Mouse (Mus musculus) intestine, postnatal 0 days (tissue): ENCODE data around the gene Pink1. TPM values are rescaled to one million over a fixed set of nuclear protein-coding genes. Genes with fewer than 3 reads are reported as not detected.

ENCODE experiments used
- ATAC-seq: fragments of 200-750 bp; cut with Nextera tagmentation; 2 replicates; pipeline ENCODE4 v1.8.0; 2017; ENCODE audit warnings: mild to moderate bottlenecking, moderate TSS enrichment, moderate library complexity
- H3K27ac ChIP-seq: fragments of 300-500 bp; sonication (generic); 2 replicates; pipeline ENCODE4 v1.5.1; 2014; ENCODE audit warnings: mild to moderate bottlenecking, low read depth, low read length, moderate library complexity
- H3K27me3 ChIP-seq: fragments of 300-500 bp; sonication (generic); replicated peaks from 2 replicates; pipeline ENCODE4 v1.6.1; 2014; ENCODE audit warnings: low read length, mixed read lengths; ENCODE audit not compliant: control insufficient read depth, insufficient read depth
- H3K36me3 ChIP-seq: fragments of 300-500 bp; sonication (generic); 2 replicates; pipeline ENCODE4 v1.6.1; 2014; ENCODE audit warnings: mild to moderate bottlenecking, moderate library complexity; ENCODE audit not compliant: control insufficient read depth, insufficient read depth
- H3K4me1 ChIP-seq: fragments of 300-500 bp; sonication (generic); replicated peaks from 2 replicates; pipeline ENCODE4 v1.6.1; 2014; ENCODE audit warnings: antibody characterized with exemption, low read length, mixed read lengths; ENCODE audit not compliant: control insufficient read depth, insufficient read depth
- H3K4me2 ChIP-seq: fragments of 300-500 bp; sonication (generic); replicated peaks from 2 replicates; pipeline ENCODE4 v1.6.1; 2014; ENCODE audit warnings: low read depth, mild to moderate bottlenecking, moderate library complexity
- H3K4me3 ChIP-seq: fragments of 300-500 bp; sonication (generic); 2 replicates; pipeline ENCODE4 v1.5.1; 2014; ENCODE audit warnings: low read depth, low read length
- H3K9ac ChIP-seq: fragments of 300-500 bp; sonication (generic); 2 replicates; pipeline ENCODE4 v1.6.1; 2014; ENCODE audit warnings: mild to moderate bottlenecking, low read depth, low read length
- H3K9me3 ChIP-seq: fragments of 300-500 bp; sonication (generic); 2 replicates; pipeline ENCODE4 v1.6.1; 2016; ENCODE audit warnings: mixed run types; ENCODE audit not compliant: control insufficient read depth
- CTCF ChIP-seq: sonication (generic); IDR thresholded peaks from 2 replicates; pipeline ENCODE4 v1.5.1; 2016; ENCODE audit warnings: low read depth, mild to moderate bottlenecking, control low read depth, antibody characterized with exemption, moderate library complexity
- WGBS: fragments of 180-500 bp; shearing (Covaris S2); extraction: QIAGEN DNeasy Blood & Tissue Kit; methylation state at CpG from one replicate; pipeline ENCODE4 v1.1.7; 2014; 5-methylcytosine and 5-hydroxymethylcytosine counted together
- polyA plus RNA-seq: library from polyadenylated mRNA; unstranded; fragments of >200 nt; fragmentation: Nextera tagmentation; extraction: Ambion mirVana; gene quantifications from 2 replicates; pipeline ENCODE4 v1.2.1, GENCODE M21; 2015

The Pink1 gene
- 65.8 and 71.7 TPM in 2 replicates for polyA plus RNA-seq

DNA sequence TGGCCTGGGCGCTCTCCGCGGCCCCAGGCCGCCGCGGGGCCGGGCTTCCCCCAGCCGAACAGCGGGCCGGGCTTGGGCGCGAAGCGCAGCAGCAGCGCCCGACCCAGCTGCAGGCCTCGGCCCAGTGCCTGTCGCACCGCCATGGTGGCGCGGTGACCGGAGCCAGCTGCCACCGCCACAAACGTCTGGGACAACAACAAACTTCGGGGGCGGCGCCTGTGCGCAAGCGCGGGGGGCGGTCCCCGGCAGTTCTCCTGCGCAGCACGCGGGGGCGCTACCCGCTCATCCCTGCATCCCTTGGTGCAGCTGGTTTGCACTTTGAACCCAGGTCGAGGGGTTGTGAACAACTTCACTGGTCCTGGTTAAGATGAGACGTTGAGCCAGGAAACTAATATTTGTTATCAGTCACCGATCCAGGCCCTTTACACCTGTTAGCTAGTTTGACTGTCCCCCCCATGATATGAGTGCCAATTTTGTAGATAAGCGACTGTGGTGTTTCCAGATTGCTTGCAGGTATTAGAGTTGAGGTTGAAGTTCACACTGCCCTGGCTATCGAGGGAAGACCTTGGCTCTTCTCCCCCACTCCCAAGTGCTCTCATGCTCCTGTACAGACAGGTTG lies at the start of gene Pink1:
Gene Pink1 (minus strand): TSS at position 231 of the 619 bp plus-strand sequence.
- Histone ChIP-seq H3K9ac (peak within 1 kb of the TSS; percentile 99), H3K27ac (peak within 1 kb of the TSS; percentile 100), H3K4me3 (peak within 1 kb of the TSS; percentile 96), H3K9me3 (no peaks in the 10 kb centered on the region), H3K4me2 (peak within 1 kb of the TSS; percentile 78), H3K27me3 (no peaks in the 10 kb centered on the region), H3K36me3 (no peaks in the 10 kb centered on the region), H3K4me1 (peaks cover 4% of the 10 kb centered on the region; the same call in 1 of the 2 replicates)
- peak; percentile 74 for ATAC-seq
- TF ChIP-seq CTCF: peak; percentile 97
- WGBS: 2% methylated on average over 41 of the region's 41 CpGs

DNA sequence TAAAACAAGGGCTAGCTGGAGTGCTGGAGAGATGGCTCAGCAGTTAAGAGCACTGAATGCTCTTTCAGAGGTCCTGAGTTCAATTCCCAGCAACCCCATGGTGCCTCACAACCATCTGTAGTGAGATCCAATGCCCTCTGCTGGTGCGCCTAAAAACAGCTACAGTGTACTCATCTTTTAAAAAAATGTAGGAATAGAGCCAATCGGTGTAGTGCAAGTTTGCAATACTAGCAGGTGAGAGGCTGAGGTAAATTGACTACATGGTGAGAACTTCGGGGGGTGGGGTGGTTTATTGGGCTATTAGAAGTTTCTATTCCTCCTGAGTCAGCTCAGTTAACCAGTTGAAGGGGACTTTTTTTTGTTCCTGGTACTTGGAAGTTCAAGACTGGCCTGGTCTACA lies 49.0 kb upstream of the Pink1 start:
- Histone ChIP-seq H3K9me3 (no peaks in the 10 kb centered on the region), H3K27me3 (0 out of 2 replicates have a peak, but pooled peaks cover 3% of the 10 kb centered on the region), H3K9ac (no peak overlapping the region), H3K4me2 (no peak overlapping the region), H3K4me1 (no peaks in the 10 kb centered on the region), H3K4me3 (no peak overlapping the region), H3K27ac (no peak overlapping the region), H3K36me3 (no peaks in the 10 kb centered on the region)
- ATAC-seq: no peak
- 0 out of 2 replicates have a peak, but pooled peaks have one; percentile 11 for TF ChIP-seq CTCF
- WGBS: 74% methylated on average over 3 of the region's 3 CpGs

DNA sequence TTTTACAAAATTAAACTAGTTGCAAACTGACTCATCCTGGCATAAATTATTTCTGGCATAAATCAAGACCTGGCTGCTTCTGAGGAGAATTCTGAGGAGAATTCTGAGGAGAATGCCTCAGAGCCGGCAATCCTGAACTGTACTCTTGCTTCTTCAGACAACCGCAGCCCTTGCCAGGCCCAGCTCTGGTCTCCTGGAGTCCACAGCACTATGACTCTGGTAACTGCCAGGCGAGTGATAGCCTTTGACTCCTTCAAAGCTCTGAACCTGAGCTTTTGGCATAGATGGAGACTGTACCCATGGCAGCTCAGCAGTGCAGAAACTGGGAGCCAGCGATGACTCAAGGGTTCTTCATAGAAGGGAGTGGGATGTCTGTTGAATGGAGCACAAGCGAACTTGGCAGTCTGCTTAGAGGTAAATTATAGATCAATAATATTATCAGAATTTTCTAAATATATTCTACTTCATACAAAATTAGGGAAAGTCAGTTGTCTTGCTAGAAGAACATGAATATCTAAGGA lies 44.9 kb upstream of the Pink1 start:
- 88% methylated on average over 5 of the region's 5 CpGs for WGBS
- no peaks in the 10 kb centered on the region for H3K36me3 ChIP-seq
- no peak overlapping the region for H3K4me2 ChIP-seq
- no peak overlapping the region for H3K4me3 ChIP-seq
- H3K4me1 ChIP-seq: 0 out of 2 replicates have a peak, but pooled peaks cover 4% of the 10 kb centered on the region
- H3K9ac ChIP-seq: no peak overlapping the region
- no peaks in the 10 kb centered on the region for H3K27me3 ChIP-seq
- no peak for ATAC-seq
- H3K27ac ChIP-seq: no peak overlapping the region
- TF ChIP-seq CTCF: no peak
- H3K9me3 ChIP-seq: no peaks in the 10 kb centered on the region

DNA sequence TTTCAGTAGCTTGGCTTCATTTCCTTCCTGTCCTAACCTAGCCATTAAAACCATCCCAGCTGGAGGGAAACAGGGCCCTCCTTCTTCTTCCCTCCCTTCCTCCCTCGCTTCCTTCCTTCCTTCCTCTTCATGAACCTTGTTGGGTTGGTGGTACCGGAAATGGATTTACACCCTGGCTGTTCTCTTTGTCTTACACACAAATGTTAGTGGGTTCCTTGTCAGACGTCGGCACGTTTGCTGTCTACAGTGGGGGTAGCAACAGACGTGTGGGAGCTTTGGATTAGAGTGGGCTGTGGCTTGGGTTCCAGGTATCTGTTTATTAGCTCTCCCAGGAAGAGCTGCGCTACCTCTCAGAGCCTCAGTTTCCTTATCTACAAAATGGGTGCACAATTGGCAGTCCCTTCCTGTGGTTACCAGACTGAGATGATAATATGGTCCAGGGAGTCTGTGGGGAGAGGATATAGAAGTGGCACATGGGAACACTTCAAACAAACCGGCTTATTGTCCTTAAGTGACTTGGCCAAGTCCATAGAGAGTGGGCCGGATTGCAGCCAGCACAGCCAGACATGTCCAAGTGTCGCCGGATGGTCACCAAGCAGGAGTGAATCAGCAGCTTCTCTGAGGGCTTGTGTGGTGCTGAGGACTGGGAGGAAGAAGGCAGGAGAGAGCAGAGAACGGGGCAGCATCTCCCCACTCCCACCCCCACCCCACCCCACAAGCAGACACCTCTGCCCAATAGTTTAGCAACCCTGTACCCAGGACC lies 42.6 kb upstream of the Pink1 start:
- WGBS: 80% methylated on average over 12 of the region's 12 CpGs
- no peak for ATAC-seq
- Histone ChIP-seq H3K9ac (no peak overlapping the region), H3K9me3 (no peaks in the 10 kb centered on the region), H3K27ac (no peak overlapping the region), H3K36me3 (no peaks in the 10 kb centered on the region), H3K4me2 (no peak overlapping the region), H3K4me1 (0 out of 2 replicates have a peak, but pooled peaks cover 4% of the 10 kb centered on the region), H3K27me3 (no peaks in the 10 kb centered on the region), H3K4me3 (no peak overlapping the region)
- no peak for TF ChIP-seq CTCF

DNA sequence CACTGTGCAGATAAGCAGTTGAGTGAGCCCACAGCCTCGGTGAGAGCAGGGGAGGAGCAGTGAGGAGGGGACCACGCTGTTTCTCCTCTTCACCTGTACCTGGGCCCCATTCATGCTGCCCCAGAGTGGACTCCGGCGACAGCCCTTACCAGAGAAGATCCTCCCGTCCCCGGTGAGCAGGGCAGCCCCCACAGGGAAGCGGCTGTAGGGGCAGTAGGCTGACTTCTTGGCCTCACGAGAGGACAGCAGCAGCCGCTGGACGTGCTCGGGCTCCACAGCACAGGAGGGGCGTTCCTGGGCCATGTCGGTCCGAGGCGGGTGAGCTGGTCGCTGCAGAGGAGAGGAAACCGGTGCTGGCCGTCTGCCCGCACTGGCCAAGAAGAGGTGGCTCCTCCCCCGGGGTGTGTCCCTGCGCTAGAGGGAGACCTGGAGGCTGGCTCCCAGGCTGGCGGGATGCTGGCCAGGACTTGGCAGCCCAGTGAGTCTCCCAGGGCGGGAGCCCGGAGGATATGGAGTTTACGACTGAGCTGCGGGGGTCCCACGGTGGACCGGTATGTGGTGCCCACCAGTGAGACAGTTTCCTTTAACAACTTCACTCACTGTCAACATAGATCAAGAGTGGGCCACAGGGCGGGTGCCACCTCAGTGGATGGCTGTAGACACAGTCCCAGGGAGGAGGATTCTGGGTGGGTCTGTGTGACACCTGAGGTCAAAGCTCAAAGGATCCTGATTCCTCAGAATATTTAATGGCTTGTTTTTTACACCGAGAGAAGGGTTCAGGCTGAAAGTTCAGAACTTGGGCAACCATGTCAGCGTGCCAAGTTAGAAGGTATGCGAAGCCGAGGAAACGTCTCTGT lies 41.8 kb upstream of the Pink1 start, which contains the start of gene Cda:
Gene Cda (minus strand): TSS at position 352 of the 857 bp plus-strand sequence.
- 7% methylated on average over 34 of the region's 34 CpGs for WGBS
- peak within 1 kb of the TSS; percentile 48 for H3K4me3 ChIP-seq
- H3K9ac ChIP-seq: peak within 1 kb of the TSS; percentile 46
- H3K4me2 ChIP-seq: peak within 1 kb of the TSS; percentile 83
- no peaks in the 10 kb centered on the region for H3K27me3 ChIP-seq
- TF ChIP-seq CTCF: peak; percentile 39
- H3K27ac ChIP-seq: 0 out of 2 replicates have a peak within 1 kb of the TSS, but pooled peaks have one; percentile 23
- no peaks in the 10 kb centered on the region for H3K36me3 ChIP-seq
- 0 out of 2 replicates have a peak, but pooled peaks cover 4% of the 10 kb centered on the region for H3K4me1 ChIP-seq
- ATAC-seq: peak; percentile 84
- H3K9me3 ChIP-seq: no peaks in the 10 kb centered on the region
